Mouse (Mus musculus): ENCODE measurements at regions not wholly inside any gene's neighbourhood (a gene's known extent, or its start where the extent isn't known, plus 50 kb on each side); places are given as distances from the start of the nearest gene placed in this dataset.

DNA sequence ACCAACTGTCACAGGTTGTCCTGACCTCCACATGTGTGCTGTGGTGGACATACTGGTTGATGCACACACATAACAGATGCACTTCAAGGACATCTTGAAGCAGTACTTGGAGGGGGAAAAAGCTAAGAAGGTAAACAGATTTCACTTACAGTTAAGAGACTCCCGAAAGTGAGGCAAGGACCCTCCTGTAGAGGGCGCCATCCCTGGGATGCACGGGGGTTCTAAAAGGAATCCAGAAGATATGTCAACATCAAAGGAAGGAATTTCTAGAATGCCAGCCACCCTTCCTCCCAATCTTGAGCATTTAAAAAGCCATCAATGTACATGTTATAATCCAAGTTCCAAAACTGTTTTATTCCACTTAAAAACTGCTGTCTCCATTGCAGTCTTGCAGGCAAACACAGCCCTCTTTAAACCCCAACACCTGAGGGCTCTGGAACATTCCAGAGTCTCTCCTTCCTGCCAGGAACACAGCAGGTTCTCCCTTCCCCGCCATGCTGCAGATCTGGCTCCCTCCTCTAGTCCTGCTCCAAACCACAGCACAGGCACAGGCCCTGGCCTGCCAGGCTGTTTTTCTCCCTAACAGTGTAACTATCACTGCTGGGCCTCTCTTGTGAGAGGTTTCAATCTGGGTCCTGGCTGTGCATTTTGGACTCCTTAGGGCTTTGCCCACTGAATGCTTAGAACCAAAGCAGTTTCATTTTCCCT is 200.8 kb upstream of the Mkln1 start:
- no peak for ATAC-seq (replicated peaks; ENCODE audit: insufficient number of reproducible peaks, low FRiP score, low TSS enrichment, poor library complexity, severe bottlenecking)

DNA sequence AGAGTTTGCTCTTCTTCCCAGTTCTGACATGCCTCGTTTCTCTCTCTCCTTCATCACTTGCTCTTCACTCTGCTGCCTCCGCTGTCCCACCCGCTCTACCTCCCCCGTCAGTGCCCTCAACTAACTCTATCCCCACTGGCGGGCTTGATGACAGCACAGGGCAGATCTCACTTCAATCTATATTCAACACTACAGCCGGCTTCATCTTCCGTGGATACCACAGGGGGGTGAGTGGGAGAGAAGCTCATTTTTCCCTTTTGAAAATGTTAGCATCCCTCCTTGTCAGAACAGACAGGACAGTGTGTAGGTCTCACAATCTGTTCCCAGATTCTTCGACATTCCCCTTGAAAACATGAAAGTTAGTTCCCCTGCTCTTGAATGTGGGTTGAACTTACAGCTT is 200.2 kb upstream of the Mkln1 start:
- ATAC-seq (replicated peaks; ENCODE audit: insufficient number of reproducible peaks, low FRiP score, low TSS enrichment, poor library complexity, severe bottlenecking) = no peak

DNA sequence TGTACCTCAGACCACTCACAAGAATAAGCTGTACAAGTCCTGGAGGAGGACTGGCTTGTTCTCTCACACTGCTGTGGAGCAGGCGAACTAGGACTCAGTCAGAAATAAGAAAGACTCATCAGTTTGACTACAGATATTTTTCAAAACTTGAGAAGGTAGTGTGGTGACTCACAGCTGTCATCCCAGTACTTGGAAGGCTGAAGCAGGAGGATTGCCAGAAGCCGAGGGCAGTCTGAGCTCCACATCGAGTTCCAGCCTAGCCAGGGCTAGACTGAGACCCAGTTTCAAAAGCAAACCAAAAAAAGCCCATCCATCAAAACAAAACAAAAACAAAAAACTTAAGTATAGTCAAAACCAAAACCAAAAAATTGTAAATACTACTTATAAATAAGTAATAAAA is 197.8 kb upstream of the Mkln1 start:
- no peak for ATAC-seq (replicated peaks; ENCODE audit: insufficient number of reproducible peaks, low FRiP score, low TSS enrichment, poor library complexity, severe bottlenecking)

DNA sequence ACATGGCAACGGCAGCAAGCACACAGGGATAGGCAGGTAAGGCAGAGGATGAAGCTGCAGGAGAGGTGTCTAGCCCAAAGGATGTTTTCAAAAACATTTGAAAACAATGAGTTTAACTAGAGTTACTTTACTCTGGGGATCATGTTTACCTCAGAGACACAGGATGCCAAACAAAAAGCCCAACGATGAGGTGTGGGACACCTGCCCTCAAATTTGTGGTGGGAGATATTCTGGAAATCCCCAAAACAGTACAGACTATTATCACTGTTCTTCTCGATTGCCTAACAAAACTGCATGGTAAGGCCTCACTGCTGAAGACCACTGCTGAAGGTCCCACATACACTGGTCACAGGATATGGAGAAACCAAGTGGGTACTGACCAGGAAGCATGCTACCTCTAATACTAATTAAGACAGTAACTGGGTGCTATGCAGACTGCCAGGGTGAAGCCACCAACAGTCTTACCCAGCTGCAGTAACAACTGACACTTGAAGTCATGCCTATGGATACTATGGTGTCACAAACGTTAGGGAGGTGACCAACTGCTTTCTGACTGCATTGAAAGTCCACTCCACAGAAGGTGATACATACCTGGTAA is 197.1 kb upstream of the Mkln1 start:
- no peak for ATAC-seq (replicated peaks; ENCODE audit: insufficient number of reproducible peaks, low FRiP score, low TSS enrichment, poor library complexity, severe bottlenecking)

DNA sequence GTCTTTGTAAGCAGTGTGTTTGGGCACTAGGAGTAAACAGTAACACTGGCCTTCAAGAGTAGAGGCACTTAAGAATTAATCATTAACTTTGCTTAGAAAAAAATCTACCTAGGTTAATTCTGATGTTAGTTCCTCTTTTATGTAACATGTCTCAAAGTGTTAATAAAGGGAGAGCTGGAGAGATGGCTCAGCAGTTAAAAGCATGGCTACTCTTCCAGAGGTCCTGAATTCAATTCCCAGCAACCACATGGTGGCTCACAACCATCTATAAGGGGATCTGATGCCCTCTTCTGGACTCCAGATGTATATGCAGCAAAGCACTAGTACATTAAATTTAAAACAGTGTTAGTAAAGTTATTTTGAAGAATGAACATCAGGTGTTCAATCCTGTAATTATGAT is 195.9 kb upstream of the Mkln1 start:
- no peak for ATAC-seq (replicated peaks; ENCODE audit: insufficient number of reproducible peaks, low FRiP score, low TSS enrichment, poor library complexity, severe bottlenecking)

DNA sequence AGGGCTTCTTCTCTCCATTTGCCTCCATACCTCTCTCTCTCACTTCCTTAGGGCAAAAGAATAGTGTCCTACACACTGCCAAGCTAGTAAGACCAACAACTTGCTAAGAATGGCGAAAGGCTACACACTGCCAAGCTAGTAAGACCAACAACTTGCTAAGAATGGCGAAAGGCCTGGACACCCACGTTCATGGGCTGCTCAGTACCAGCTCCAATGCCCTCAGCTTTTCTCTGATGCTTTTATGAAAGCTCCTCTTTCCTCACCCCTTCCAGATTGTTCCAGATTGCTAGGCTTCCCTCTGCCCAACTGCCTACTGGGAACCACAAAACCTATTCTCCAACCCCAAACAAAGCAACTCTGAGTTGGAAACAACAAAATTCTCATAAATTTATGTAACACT is 194.1 kb upstream of the Mkln1 start:
- ATAC-seq (replicated peaks; ENCODE audit: insufficient number of reproducible peaks, low FRiP score, low TSS enrichment, poor library complexity, severe bottlenecking) = no peak

DNA sequence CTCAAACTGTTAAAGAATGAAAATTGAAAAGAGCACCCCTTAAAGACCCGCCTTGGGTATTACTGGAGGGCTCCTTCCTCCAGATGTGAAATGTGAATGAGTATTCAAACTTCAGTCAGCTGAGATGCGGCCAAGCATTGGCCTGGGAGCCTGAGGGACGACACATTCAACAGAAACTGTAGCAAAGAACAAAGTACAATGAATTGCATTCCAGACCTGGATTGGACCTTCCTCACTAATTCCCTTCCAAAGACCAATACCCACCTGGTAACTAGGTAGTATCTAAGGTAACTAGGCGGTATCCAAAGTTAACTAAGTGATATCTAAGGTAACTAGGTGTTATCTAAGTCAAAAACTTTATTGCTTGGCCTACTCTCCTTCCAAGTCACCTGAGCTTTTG is 193.7 kb upstream of the Mkln1 start:
- ATAC-seq (replicated peaks; ENCODE audit: insufficient number of reproducible peaks, low FRiP score, low TSS enrichment, poor library complexity, severe bottlenecking) = no peak

DNA sequence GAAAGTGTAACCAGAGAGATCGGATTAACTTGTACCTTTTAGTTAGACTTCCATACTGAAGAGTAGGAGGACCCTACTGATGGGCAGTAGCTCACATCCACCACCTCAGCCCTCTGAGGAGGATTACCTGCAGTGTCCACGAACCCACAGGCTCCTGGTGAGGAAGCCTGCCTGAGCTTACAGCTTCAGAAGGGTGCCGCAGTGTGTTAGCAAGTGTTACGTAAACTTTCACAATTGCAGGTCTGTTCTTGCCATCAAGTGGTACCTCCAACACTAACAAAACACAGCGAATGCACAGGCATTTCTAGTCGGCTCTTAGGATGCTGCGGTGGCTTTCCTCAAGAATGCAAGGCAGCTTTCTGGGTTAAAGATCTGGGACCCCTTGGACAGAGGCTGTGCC is 192.4 kb upstream of the Mkln1 start:
- no peak for ATAC-seq (replicated peaks; ENCODE audit: insufficient number of reproducible peaks, low FRiP score, low TSS enrichment, poor library complexity, severe bottlenecking)

DNA sequence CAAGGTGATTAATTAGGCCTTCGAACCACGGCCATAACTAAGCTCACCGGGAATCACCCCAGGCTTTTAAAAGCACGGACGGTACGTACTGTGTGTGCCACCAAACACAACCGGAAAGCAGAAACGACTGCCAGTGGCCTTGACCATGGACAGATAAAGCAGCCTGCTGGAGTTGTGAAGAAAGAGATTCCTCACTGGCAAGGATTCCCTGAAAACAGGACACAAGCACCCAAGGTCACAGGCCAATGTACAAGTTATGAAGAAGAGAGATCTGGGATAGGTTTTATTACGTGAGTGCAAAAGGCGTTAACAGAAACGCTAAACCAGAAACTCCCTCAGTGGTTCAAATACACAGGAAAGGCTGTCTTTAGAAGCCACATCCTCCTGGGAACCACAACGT is 191.3 kb upstream of the Mkln1 start:
- no peak for ATAC-seq (replicated peaks; ENCODE audit: insufficient number of reproducible peaks, low FRiP score, low TSS enrichment, poor library complexity, severe bottlenecking)

DNA sequence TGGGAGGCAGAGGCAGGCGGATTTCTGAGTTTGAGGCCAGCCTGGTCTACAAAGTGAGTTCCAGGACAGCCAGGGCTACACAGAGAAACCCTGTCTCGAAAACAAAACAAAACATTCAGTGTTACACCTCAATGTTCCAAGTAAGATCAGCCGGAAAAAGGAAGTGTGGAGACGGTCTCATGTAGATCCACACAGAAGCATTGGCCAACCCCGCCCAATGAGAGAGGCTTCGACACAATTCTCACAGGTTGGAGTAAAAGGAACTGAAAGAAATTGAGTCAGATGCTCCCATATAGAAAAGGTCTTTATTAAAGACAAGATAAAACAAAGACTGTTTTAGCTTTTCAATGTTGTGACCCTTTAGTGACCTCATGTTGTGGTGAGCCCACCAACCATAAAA is 190.3 kb upstream of the Mkln1 start:
- peak; percentile 69 for ATAC-seq (replicated peaks; ENCODE audit: insufficient number of reproducible peaks, low FRiP score, low TSS enrichment, poor library complexity, severe bottlenecking)

DNA sequence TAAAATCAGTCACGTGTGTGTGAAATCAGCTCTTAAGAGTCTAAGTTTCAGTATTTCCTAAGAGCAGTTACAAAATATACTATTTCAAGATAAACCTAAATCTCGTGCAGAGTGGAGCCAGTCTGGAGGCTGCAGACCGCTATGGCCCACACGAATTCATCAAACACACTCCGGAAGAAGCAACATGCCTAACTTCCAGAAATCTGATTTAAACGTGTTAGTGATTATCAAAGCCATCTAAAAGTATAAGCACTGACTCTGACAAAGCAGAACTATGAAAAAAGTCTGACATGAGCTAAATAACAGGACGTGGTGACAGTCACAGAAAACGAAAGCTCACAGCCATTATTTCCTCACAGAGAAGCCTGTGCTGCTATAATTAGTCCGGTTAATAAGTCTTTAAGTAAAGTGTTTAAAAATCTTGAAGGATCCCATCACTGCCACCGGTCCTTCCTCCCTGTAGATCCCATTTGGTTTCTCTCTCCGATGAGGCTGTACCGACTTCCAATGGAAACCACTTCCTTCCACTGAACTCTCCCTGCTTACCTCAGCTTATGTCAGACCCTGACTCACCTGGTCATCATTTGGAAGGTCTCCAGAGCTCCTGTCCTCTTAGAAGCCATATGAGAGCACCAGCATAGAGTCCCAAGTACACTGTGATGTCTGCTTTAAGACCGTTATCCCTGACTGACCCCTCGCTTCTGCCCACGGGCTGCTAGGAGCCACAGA is 189.0 kb upstream of the Mkln1 start:
- peak; percentile 22 for ATAC-seq (replicated peaks; ENCODE audit: insufficient number of reproducible peaks, low FRiP score, low TSS enrichment, poor library complexity, severe bottlenecking)

DNA sequence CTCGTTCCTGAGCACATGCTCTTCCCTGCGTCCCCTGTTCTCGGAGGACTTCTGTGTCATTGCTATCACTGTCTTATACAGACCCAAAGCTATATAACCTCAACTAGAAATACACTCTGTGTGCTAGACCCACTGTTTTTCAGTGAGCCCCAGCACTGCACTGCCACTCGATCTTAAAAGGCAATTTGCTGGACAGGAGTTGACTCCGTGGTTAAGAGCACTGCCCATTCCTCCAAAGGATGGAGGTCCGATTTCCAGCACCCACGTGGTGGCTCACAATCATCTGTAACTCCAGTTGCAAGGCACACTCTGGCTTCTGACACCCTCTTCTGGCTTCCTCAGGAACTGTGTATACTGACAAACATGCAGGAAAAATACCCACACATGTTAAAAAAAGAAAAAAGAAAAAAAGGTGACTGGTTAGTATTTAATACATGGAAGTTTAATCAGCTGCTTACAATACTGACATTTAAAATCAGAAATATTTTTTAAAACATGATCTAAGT is 188.3 kb upstream of the Mkln1 start:
- ATAC-seq (replicated peaks; ENCODE audit: insufficient number of reproducible peaks, low FRiP score, low TSS enrichment, poor library complexity, severe bottlenecking) = no peak

DNA sequence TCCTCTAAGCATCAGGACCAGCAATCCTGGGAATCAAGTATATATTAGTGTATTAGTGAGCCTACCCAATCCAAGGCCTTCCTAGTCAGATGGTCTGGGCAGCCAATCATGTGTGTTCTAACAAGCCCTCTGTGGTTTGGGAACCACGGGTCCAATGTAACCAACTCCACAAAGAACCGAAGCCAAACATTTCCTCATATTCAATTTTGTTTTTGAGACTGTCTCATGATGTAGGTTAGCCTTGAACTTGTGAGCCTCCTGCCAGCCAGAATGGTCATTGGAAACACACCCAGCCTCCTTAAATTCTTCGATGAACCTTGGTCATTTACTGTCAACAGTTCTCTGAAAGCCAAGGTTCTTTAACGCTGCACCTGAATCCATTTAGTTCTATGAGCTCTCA is 187.4 kb upstream of the Mkln1 start:
- ATAC-seq (replicated peaks; ENCODE audit: insufficient number of reproducible peaks, low FRiP score, low TSS enrichment, poor library complexity, severe bottlenecking) = no peak

DNA sequence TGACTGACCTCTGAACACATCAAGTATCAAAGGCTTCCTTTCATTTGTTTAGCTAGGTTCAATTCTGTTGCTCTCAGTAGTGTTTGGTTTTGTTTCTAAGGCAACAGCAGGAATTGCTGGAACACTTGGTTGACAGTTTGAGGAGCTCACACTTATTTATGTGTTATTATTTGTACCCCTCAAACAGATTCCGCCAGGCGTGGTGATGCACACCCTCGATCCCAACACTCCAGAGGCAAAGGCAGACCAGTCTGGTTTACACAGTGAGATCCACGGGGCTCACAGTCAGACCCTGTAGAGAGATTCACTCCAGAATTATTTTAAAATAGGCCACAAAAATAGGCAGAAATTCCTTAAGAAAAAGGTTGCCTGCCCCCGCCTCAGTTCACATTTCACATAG is 186.9 kb upstream of the Mkln1 start:
- ATAC-seq (replicated peaks; ENCODE audit: insufficient number of reproducible peaks, low FRiP score, low TSS enrichment, poor library complexity, severe bottlenecking) = no peak

DNA sequence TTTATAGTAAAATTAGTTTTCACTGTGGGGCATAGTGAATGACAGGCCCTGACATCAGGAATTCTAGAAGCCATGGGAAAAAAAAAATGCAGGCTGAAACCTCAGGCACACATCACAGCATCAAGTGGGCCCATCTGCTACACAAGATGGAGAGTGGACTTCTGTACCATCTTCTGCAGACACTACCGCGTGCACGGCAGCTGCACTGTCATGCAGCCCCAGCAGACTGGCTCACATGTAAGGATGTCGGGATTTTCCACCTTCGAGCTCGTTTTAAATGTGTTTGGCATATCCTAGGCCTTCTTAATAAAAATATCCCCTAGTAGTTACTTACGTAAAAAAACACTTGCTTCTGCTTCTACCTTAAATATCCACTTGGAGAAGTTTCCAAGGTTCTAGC is 186.5 kb upstream of the Mkln1 start:
- ATAC-seq (replicated peaks; ENCODE audit: insufficient number of reproducible peaks, low FRiP score, low TSS enrichment, poor library complexity, severe bottlenecking) = no peak

DNA sequence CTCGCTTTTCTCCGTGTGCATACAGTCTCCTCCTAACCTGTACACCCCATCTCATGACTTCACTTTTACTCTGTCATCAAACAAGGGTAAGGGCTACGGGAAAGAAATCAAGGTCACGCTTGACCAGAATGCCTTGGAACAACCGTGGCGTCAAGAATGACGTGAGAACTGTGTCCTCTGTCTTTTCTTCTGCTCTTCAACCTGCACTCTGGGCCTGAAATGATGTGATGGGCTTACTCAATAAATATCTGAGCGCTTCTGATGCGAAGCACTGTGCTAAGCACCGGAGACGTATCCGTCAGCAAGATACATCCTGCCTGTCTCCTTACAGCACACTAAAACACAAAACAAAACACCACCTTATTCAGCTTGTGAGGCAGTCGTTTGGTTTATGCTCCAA is 185.8 kb upstream of the Mkln1 start:
- ATAC-seq (replicated peaks; ENCODE audit: insufficient number of reproducible peaks, low FRiP score, low TSS enrichment, poor library complexity, severe bottlenecking) = no peak

DNA sequence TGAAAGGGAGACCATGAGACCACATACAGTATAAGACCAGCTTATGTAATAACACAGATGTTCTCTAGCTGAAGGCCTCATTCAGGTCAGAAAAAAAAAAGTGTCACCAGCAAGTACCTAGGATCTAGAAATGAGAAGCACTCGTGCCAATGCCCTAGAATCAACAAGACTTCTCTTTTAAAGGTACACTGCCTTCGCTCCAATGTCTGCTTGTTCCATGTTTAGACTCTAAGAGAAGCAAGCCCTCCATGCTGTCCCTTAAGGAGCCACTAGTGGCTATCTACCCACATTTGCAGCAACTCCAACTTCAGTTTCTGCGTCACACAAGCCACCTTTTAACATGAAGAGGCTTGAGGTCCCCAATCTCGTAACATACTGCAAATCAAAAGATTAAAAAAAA is 185.4 kb upstream of the Mkln1 start:
- no peak for ATAC-seq (replicated peaks; ENCODE audit: insufficient number of reproducible peaks, low FRiP score, low TSS enrichment, poor library complexity, severe bottlenecking)

DNA sequence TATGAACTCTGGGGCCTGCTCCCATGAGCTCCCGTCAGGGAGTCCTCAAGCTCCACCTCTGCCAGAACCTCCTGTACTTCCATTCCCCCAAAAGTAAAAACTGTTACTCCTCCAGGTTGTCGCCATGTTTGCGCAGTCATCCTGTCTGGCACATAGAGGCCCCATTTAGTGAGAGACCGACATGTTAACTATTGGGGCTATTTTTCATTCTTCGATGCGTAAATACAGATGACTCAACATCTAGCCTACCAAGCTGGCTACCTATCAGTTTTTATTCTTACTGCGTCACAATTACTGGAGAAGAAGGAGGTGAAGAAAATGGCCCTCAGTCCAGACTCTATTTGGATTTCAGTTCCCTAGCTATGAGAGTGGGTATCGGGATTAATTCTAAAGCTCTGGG is 182.9 kb upstream of the Mkln1 start:
- no peak for ATAC-seq (replicated peaks; ENCODE audit: insufficient number of reproducible peaks, low FRiP score, low TSS enrichment, poor library complexity, severe bottlenecking)

DNA sequence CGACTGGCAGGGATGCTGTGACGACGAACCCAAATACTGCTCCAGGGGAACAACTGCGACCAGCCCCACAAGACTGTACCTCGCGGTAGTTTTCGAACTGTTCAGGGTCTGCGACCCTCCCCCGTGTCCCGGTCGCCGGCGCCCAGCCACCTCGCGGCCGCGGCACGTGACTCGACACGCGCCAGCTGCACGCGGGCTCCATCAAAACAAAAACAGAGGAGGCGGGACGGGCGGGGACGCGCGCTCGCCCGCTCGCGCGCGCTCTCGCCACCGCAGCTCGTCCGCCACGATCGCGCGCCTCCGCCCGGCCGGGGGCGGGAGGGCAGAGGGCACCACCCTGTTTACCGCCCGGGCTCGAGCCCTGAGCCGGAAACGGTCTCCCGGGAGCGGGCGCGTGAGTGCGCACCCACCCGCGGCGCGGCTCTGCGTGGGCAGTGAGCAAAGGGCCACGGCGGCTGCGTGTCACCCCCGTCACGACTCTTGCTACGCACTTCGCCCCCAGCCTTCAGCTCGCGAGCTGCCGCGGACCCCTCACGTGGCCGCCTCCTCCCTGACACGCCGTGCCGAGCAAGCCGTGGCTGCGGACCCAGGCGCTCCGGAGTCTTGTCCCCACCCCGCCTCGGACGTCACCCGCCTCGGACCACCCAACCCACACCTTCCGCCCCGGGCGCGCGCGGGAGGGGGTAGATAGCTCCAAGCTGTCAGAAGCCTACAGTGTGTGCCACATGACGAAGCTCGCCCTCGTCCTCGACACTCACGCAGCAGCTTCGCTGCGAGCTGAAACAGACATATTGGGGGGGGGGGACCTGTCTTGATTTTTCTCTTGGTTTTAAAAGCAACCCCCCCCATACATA is 182.1 kb upstream of the Mkln1 start:
- ATAC-seq (replicated peaks; ENCODE audit: insufficient number of reproducible peaks, low FRiP score, low TSS enrichment, poor library complexity, severe bottlenecking) = peak; percentile 43
